Mouse (Mus musculus): ENCODE data around the gene Thrb.

Thrb gene

GRCm38 (mm10) chr14:17659686-17660328 lies at the start of gene Thrb:
TSS of gene Thrb (plus strand) at chr14:17660261.
- DNase-seq = peak; percentile 56

- no peak for DNase-seq
Observed at GRCm38 (mm10) chr14:17621671-17622070, 38.4 kb upstream of the Thrb start.

- DNase-seq = no peak
Observed at GRCm38 (mm10) chr14:17623936-17624335, 36.1 kb upstream of the Thrb start.

GRCm38 (mm10) chr14:17629215-17629614 lies 30.8 kb upstream of the Thrb start:
- DNase-seq = no peak

- peak; percentile 85 for DNase-seq
Observed at GRCm38 (mm10) chr14:17632887-17633522, 27.1 kb upstream of the Thrb start.

- peak; percentile 81 for DNase-seq
Observed at GRCm38 (mm10) chr14:17636971-17637370, 23.1 kb upstream of the Thrb start.

GRCm38 (mm10) chr14:17641770-17642169 lies 18.3 kb upstream of the Thrb start:
- DNase-seq = no peak

GRCm38 (mm10) chr14:17655084-17655483 lies 5.0 kb upstream of the Thrb start:
- DNase-seq = no peak

- peak; percentile 89 for DNase-seq
Observed at GRCm38 (mm10) chr14:17659031-17659430, 1.0 kb upstream of the Thrb start.

- DNase-seq = peak; percentile 91
Observed at GRCm38 (mm10) chr14:17660329-17661099, 453 bp downstream of the Thrb start.

- no peak for DNase-seq
Observed at GRCm38 (mm10) chr14:17661100-17661521, 1.1 kb downstream of the Thrb start.

- no peak for DNase-seq
Observed at GRCm38 (mm10) chr14:17662087-17662486, 2.0 kb downstream of the Thrb start.

- no peak for DNase-seq
Observed at GRCm38 (mm10) chr14:17674335-17674734, 14.3 kb downstream of the Thrb start.

GRCm38 (mm10) chr14:17675214-17675613 lies 15.2 kb downstream of the Thrb start:
- no peak for DNase-seq

- no peak for DNase-seq
Observed at GRCm38 (mm10) chr14:17681479-17681878, 21.4 kb downstream of the Thrb start.

- peak; percentile 59 for DNase-seq
Observed at GRCm38 (mm10) chr14:17684881-17685280, 24.8 kb downstream of the Thrb start.

GRCm38 (mm10) chr14:17685491-17685890 lies 25.4 kb downstream of the Thrb start:
- no peak for DNase-seq

GRCm38 (mm10) chr14:17686939-17687338 lies 26.9 kb downstream of the Thrb start:
- no peak for DNase-seq

GRCm38 (mm10) chr14:17691246-17691645 lies 31.2 kb downstream of the Thrb start:
- DNase-seq = no peak

- DNase-seq = peak; percentile 42
Observed at GRCm38 (mm10) chr14:17695526-17695925, 35.5 kb downstream of the Thrb start.

- peak; percentile 36 for DNase-seq
Observed at GRCm38 (mm10) chr14:17697920-17698632, 38.0 kb downstream of the Thrb start.

GRCm38 (mm10) chr14:17700228-17700627 lies 40.2 kb downstream of the Thrb start:
- DNase-seq = no peak

GRCm38 (mm10) chr14:17713297-17713904 lies 53.3 kb downstream of the Thrb start:
- no peak for DNase-seq

Data from kidney, adult 11 months (tissue).